13 mouse cellular contexts compared by ENCODE assay signal in genomic region chr4:129754742-129755141, GRCm38 (mm10). TPM values are rescaled to one million over a fixed set of nuclear protein-coding genes. Genes with fewer than 3 reads are reported as not detected.
A peak's percentile ranks its signal among the peaks of the same experiment; 100 is the strongest.
DNase-seq lines count a peak whose midpoint lies in the region; ATAC-seq and TF ChIP-seq lines count a peak whose summit lies in the region.
"Had no signal": no experiment of that assay in that cellular context is flagged by ENCODE, and none has a peak within 500 bp of the region (broad histone marks: within the 10 kb centered on the region; RNA-seq: fewer than 3 reads in every experiment).

No protein-coding gene starts in this region.

- no peak overlapping the region for H3K4me2 ChIP-seq in kidney, embryonic 14.5 days (replicated peaks; ENCODE audit: low read depth, low read length)
- H3K4me2 ChIP-seq: forebrain, embryonic 15.5 days; hindbrain, embryonic 14.5 days; limb, embryonic 13.5 days; neural tube, embryonic 13.5 days had no signal

- ATAC-seq in kidney, embryonic 14.5 days (ENCODE audit: low FRiP score, low TSS enrichment): peak; percentile 46; the same call in 1 of the 2 replicates
- ATAC-seq in erythroid progenitor cell, adult 5-6 weeks (replicated peaks; ENCODE audit: low FRiP score, poor library complexity, severe bottlenecking): no peak
- ATAC-seq: forebrain, embryonic 15.5 days had no signal

- no peak overlapping the region for H3K4me3 ChIP-seq in kidney, embryonic 14.5 days (ENCODE audit: low read length)
- no peak overlapping the region for H3K4me3 ChIP-seq in embryonic facial prominence, embryonic 10.5 days
- H3K4me3 ChIP-seq in layer of hippocampus, adult 2 months: no peak overlapping the region
- H3K4me3 ChIP-seq: forebrain, embryonic 15.5 days; limb, embryonic 13.5 days; neural tube, embryonic 13.5 days had no signal

- no peak overlapping the region for H3K27ac ChIP-seq in kidney, embryonic 14.5 days (ENCODE audit: low read depth, low read length)
- peak overlapping the region; percentile 6; the same call in 1 of the 2 replicates for H3K27ac ChIP-seq in embryonic facial prominence, embryonic 10.5 days (replicated peaks)
- H3K27ac ChIP-seq in layer of hippocampus, adult 2 months: no peak overlapping the region
- H3K27ac ChIP-seq: forebrain, embryonic 15.5 days; hindbrain, embryonic 14.5 days; limb, embryonic 13.5 days; neural tube, embryonic 13.5 days had no signal

- DNase-seq in kidney, postnatal 10 days: no peak
- peak; percentile 83 for DNase-seq in CD4-positive helper T cell, adult 2 months (ENCODE audit: low read depth, low spot score)
- DNase-seq in embryonic facial prominence, embryonic 10.5 days (ENCODE audit: low spot score): no peak
- peak; percentile 80 for DNase-seq in spleen, postnatal 36 days (ENCODE audit: low spot score in 2 of 2)
- no peak for DNase-seq in cerebellum, postnatal 25 days
- DNase-seq in layer of hippocampus, adult 2 months (ENCODE audit: low spot score in 2 of 2): no peak
- DNase-seq: cerebellum, postnatal 36 days had no signal

- no peaks in the 10 kb centered on the region for H3K9me3 ChIP-seq in kidney, embryonic 14.5 days (ENCODE audit: control insufficient read depth, low read length)
- H3K9me3 ChIP-seq in embryonic facial prominence, embryonic 10.5 days: no peaks in the 10 kb centered on the region
- H3K9me3 ChIP-seq: forebrain, embryonic 15.5 days; limb, embryonic 13.5 days; neural tube, embryonic 13.5 days had no signal

- H3K36me3 ChIP-seq in kidney, embryonic 14.5 days (ENCODE audit: control insufficient read depth, insufficient read depth, low read length): no peaks in the 10 kb centered on the region
- H3K36me3 ChIP-seq in embryonic facial prominence, embryonic 10.5 days (replicated peaks): no peaks in the 10 kb centered on the region
- H3K36me3 ChIP-seq: forebrain, embryonic 15.5 days; limb, embryonic 13.5 days; neural tube, embryonic 13.5 days had no signal

- no peak for TF ChIP-seq CTCF in layer of hippocampus, adult 2 months (conservative IDR thresholded peaks at IDR 0.05)

- no peak overlapping the region for H3K9ac ChIP-seq in kidney, embryonic 14.5 days (ENCODE audit: low read depth, low read length)
- H3K9ac ChIP-seq: forebrain, embryonic 15.5 days; hindbrain, embryonic 14.5 days; limb, embryonic 13.5 days; neural tube, embryonic 13.5 days had no signal

- 59% methylated on average over 3 of the region's 3 CpGs for WGBS in kidney, embryonic 14.5 days
- 67% methylated on average over 3 of the region's 3 CpGs for WGBS in embryonic facial prominence, embryonic 10.5 days

- peaks cover 5% of the 10 kb centered on the region; the same call in 1 of the 2 replicates for H3K4me1 ChIP-seq in kidney, embryonic 14.5 days (ENCODE audit: control insufficient read depth, insufficient read depth, low read length)
- H3K4me1 ChIP-seq in embryonic facial prominence, embryonic 10.5 days: peaks cover 27% of the 10 kb centered on the region
- H3K4me1 ChIP-seq: forebrain, embryonic 15.5 days; neural tube, embryonic 13.5 days had no signal

- no peaks in the 10 kb centered on the region for H3K27me3 ChIP-seq in kidney, embryonic 14.5 days (ENCODE audit: control insufficient read depth, insufficient read depth, low read length)
- no peaks in the 10 kb centered on the region for H3K27me3 ChIP-seq in embryonic facial prominence, embryonic 10.5 days (replicated peaks; ENCODE audit: low read depth, poor library complexity, severe bottlenecking)
- H3K27me3 ChIP-seq: forebrain, embryonic 15.5 days; neural tube, embryonic 13.5 days had no signal

RNA-seq across cellular contexts. Expression of gene Khdrbs1, which starts 12.6 kb away (rescaled TPM):
- 100 and 131 TPM in 2 replicates for polyA plus RNA-seq in kidney, embryonic 14.5 days (2014; fragmentation: Nextera tagmentation; extraction: Ambion mirVana)
- 156 and 166 TPM in 2 replicates for polyA plus RNA-seq in embryonic facial prominence, embryonic 10.5 days (2016; fragmentation: Nextera tagmentation; extraction: Ambion mirVana)
- 49.5 and 58.7 TPM in 2 replicates for total RNA-seq in erythroid progenitor cell, adult 5-6 weeks (2015; ENCODE audit: low replicate concordance)
- 40.4 and 57.1 TPM in 2 replicates for total RNA-seq in erythroid progenitor cell, adult 5-6 weeks (2017; ENCODE audit: low replicate concordance)
- total RNA-seq in layer of hippocampus, adult 2 months (2021): 10 to 100 TPM; 87.4 to 92.5 TPM

RNA-seq across cellular contexts. Expression of gene Ptp4a2, which starts 56.3 kb away (rescaled TPM):
- 253 and 276 TPM in 2 replicates for polyA plus RNA-seq in kidney, embryonic 14.5 days (2014; fragmentation: Nextera tagmentation; extraction: Ambion mirVana)
- 284 and 296 TPM in 2 replicates for polyA plus RNA-seq in embryonic facial prominence, embryonic 10.5 days (2016; fragmentation: Nextera tagmentation; extraction: Ambion mirVana)
- 228 and 468 TPM in 2 replicates for total RNA-seq in erythroid progenitor cell, adult 5-6 weeks (2015; ENCODE audit: low replicate concordance)
- total RNA-seq in erythroid progenitor cell, adult 5-6 weeks (2017; ENCODE audit: low replicate concordance): 166 and 170 TPM in 2 replicates
- total RNA-seq in layer of hippocampus, adult 2 months (2021): 100 to 1,000 TPM; 134 to 137 TPM

RNA-seq across cellular contexts. Expression of gene Tmem39b, which starts 58.1 kb away (rescaled TPM):
- 27.2 and 49.0 TPM in 2 replicates for polyA plus RNA-seq in kidney, embryonic 14.5 days (2014; fragmentation: Nextera tagmentation; extraction: Ambion mirVana)
- polyA plus RNA-seq in embryonic facial prominence, embryonic 10.5 days (2016; fragmentation: Nextera tagmentation; extraction: Ambion mirVana): 14.3 and 14.7 TPM in 2 replicates
- total RNA-seq in erythroid progenitor cell, adult 5-6 weeks (2015; ENCODE audit: low replicate concordance): 2.2 and 5.9 TPM in 2 replicates
- 2.1 TPM in 1 of 2 replicates, not detected in the other for total RNA-seq in erythroid progenitor cell, adult 5-6 weeks (2017; ENCODE audit: low replicate concordance)
- total RNA-seq in layer of hippocampus, adult 2 months (2021): 10 to 100 TPM; 14.6 TPM

Comparison
In these comparisons a context has a peak if more than half of its experiments do, and no peak if none do; other contexts are left out.
1. DNase-seq: peak in CD4-positive helper T cell, adult 2 months (single experiment) and spleen, postnatal 36 days (2 of 2); none in kidney, postnatal 10 days (single experiment), embryonic facial prominence, embryonic 10.5 days (single experiment), cerebellum, postnatal 25 days (0 of 2) and layer of hippocampus, adult 2 months (0 of 2).